1 mouse cellular context compared by ENCODE assay signal in the genomic region with DNA sequence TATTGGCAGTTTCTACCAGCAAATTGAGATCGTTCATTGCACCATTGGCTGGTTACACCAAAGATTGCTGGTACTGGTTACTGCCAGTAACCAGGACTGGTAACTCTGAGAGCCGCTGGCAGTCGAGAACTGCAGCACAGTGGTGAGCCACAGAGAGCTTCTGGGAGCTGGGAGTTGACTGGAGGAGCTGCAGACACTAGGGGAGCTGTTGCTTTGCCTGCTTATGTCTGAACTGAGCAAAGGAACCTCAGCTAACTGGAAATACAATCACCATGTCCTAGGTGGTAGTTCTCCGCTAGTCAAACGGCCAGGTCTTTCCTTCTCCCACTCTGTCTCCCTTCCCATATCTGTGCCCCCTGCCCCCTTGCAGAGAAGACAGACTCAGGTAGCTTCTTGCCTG.
TF ChIP-seq lines count a peak whose summit lies in the region.

No protein-coding gene starts in this region.

TF ChIP-seq in MEL, 35 proteins besides CTCF, POLR2A, EP300 and RAD21 (continued from another document):
- no peak for TF ChIP-seq MEF2A (IDR thresholded peaks at IDR 0.05; ENCODE audit: extremely low read depth, insufficient replicate concordance, low read depth, low read length, poor library complexity, severe bottlenecking)
- TF ChIP-seq USF1 (IDR thresholded peaks at IDR 0.05; ENCODE audit: low read depth, low read length) = no peak
- TF ChIP-seq ETS1 (IDR thresholded peaks at IDR 0.05; ENCODE audit: low read depth, low read length) = no peak
- no peak for TF ChIP-seq MYB (IDR thresholded peaks at IDR 0.05; ENCODE audit: low read depth, low read length)
- no peak for TF ChIP-seq ELF1 (IDR thresholded peaks at IDR 0.05; ENCODE audit: low read depth, low read length)
- TF ChIP-seq MAZ (IDR thresholded peaks at IDR 0.05; ENCODE audit: low read depth, low read length) = no peak
TF ChIP-seq in MEL: peak in this region for 0.
